In the genomic region with DNA sequence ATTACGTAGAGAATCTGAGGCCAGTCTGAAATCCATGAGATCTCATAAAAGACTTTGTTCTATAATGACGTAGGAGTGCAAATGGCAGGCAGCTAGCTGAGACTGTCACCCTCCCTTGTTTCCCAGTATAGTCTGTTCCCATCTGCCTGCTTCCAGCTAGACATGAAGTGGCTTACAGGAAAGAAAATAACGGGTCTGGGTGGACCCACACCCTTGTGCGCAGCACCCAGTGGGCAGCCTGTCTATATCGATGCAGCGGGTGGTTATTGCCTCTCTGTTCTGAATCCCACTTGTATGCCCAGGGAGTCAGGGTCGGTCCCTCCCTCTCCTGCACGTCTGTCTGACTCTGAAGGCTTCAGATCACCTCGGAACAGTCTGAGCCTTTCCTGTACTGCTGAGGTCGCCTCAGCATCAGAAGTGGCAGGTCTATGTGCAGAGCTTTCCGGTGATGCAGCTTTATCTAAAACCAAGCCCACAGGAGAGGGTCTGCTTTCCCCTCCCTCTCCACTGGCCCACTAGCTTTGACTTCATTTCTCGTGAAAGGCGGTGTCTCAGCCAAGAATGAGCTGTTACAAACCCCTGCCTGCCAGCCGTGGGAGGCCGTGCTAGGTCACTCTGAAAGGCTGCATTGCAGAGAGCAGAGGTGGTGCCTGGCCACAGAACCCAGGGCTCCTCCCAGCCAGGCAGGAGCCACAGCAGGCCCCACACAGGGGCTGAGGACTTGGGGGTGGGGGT, we compare ENCODE assay signal across 9 mouse cellular contexts. TPM values are rescaled to one million over a fixed set of nuclear protein-coding genes. Genes with fewer than 3 reads are reported as not detected.
DNase-seq lines count a peak whose midpoint lies in the region; ATAC-seq and TF ChIP-seq lines count a peak whose summit lies in the region.
"Had no signal": no experiment of that assay in that cellular context is flagged by ENCODE, and none has a peak within 500 bp of the region (broad histone marks: within the 10 kb centered on the region; RNA-seq: fewer than 3 reads in every experiment).

No protein-coding gene starts in this region.

- no peaks in the 10 kb centered on the region for H3K9me3 ChIP-seq in hindbrain, embryonic 14.5 days (ENCODE audit: control insufficient read depth, low read length)
- H3K9me3 ChIP-seq: liver, embryonic 15.5 days had no signal

- peak overlapping the region; percentile 92 for H3K27ac ChIP-seq in left cerebral cortex, adult 2 months
- H3K27ac ChIP-seq in hindbrain, embryonic 14.5 days: peak overlapping the region; percentile 32; the same call in 1 of the 2 replicates
- peak overlapping the region; percentile 37; the same call in 1 of the 2 replicates for H3K27ac ChIP-seq in olfactory bulb, adult 2 months (ENCODE audit: insufficient read depth, low read depth, low read length)

- H3K4me2 ChIP-seq in hindbrain, embryonic 14.5 days (replicated peaks): no peak overlapping the region
- H3K4me2 ChIP-seq: liver, embryonic 15.5 days had no signal

- peaks cover 99% of the 10 kb centered on the region for H3K36me3 ChIP-seq in hindbrain, embryonic 14.5 days (replicated peaks; ENCODE audit: control insufficient read depth, insufficient read depth)

- no peak for TF ChIP-seq CTCF in left cerebral cortex, adult 2 months (IDR thresholded peaks at IDR 0.05)
- TF ChIP-seq CTCF in olfactory bulb, adult 2 months (IDR thresholded peaks at IDR 0.05; ENCODE audit: insufficient read depth, low read depth, low read length): no peak

- no peak for TF ChIP-seq POLR2A in olfactory bulb, adult 2 months (IDR thresholded peaks at IDR 0.05; ENCODE audit: insufficient read depth, low read depth, low read length)

- no peaks in the 10 kb centered on the region; the same call in 1 of the 2 replicates for H3K4me1 ChIP-seq in hindbrain, embryonic 14.5 days (replicated peaks; ENCODE audit: control insufficient read depth, insufficient read depth, low read length)
- peaks cover 17% of the 10 kb centered on the region for H3K4me1 ChIP-seq in olfactory bulb, adult 2 months (ENCODE audit: control insufficient read depth, insufficient read depth, low read length)

- H3K4me3 ChIP-seq in left cerebral cortex, adult 2 months: peak overlapping the region; percentile 7; the same call in 1 of the 2 replicates
- no peak overlapping the region for H3K4me3 ChIP-seq in hindbrain, embryonic 14.5 days (replicated peaks; ENCODE audit: low read length)
- H3K4me3 ChIP-seq in olfactory bulb, adult 2 months (ENCODE audit: insufficient read depth, low read depth, low read length): no peak overlapping the region
- H3K4me3 ChIP-seq: liver, embryonic 15.5 days had no signal

- no peak overlapping the region for H3K9ac ChIP-seq in hindbrain, embryonic 14.5 days
- H3K9ac ChIP-seq: liver, embryonic 15.5 days had no signal

- no peak for ATAC-seq in hindbrain, embryonic 14.5 days (ENCODE audit: low FRiP score)
- no peak for ATAC-seq in activated CD4-positive, CD25-positive, alpha-beta regulatory T cell, adult 4 months

- peak; percentile 59 for DNase-seq in cerebellum, adult 9-11 months
- DNase-seq in cerebellum, adult 9-10 months: no peak
- peak in 1 of 2 experiments; percentile 40 for DNase-seq in left cerebral cortex, adult 2 months (ENCODE audit: extremely low spot score in 1 of 2, low spot score in 2 of 2)
- no peak for DNase-seq in left cerebral cortex, postnatal 10 days (ENCODE audit: extremely low spot score in 1 of 2, low spot score in 2 of 2)
- no peak for DNase-seq in hindbrain, embryonic 14.5 days (ENCODE audit: low spot score)
- DNase-seq in ovary, postnatal 10 days (ENCODE audit: low spot score): no peak

- intact Hi-C loops in left cerebral cortex, adult 2 months (cut with DNase I): no loop called here
- intact Hi-C loops in left cerebral cortex, postnatal 10 days (cut with DNase I): no loop called here

- no peaks in the 10 kb centered on the region for H3K27me3 ChIP-seq in hindbrain, embryonic 14.5 days (ENCODE audit: control insufficient read depth, insufficient read depth, low read length)
- H3K27me3 ChIP-seq: liver, embryonic 15.5 days had no signal

- 83% methylated on average over 15 of the region's 15 CpGs for WGBS in hindbrain, embryonic 14.5 days
- 44% methylated on average over 15 of the region's 15 CpGs for WGBS in olfactory bulb, adult 2 months

RNA-seq across cellular contexts. Expression of gene Kmt5a, which starts 12.9 kb away (rescaled TPM):
- total RNA-seq in left cerebral cortex, adult 2 months (2021): 10 to 100 TPM; 60.9 to 74.6 TPM
- total RNA-seq in left cerebral cortex, postnatal 10 days (2021): 10 to 100 TPM; 36.2 to 42.3 TPM
- 23.1 and 23.2 TPM in 2 replicates for polyA plus RNA-seq in hindbrain, embryonic 14.5 days (2014; fragmentation: Nextera tagmentation; extraction: Ambion mirVana)
- 371 TPM in 1 of 2 replicates, not detected in the other for polyA plus RNA-seq in olfactory bulb, adult 2 months (2012; ENCODE audit: insufficient read depth, insufficient read length, low replicate concordance, missing spikeins)
- polyA plus RNA-seq in activated CD4-positive, CD25-positive, alpha-beta regulatory T cell, adult 4 months (2017; shearing (Covaris generic)): 10 to 100 TPM; 23.4 to 26.8 TPM

RNA-seq across cellular contexts. Expression of gene Rilpl2, which starts 25.5 kb away (rescaled TPM):
- total RNA-seq in left cerebral cortex, adult 2 months (2021): 10 to 100 TPM; 17.9 to 21.0 TPM
- 10 to 100 TPM; 21.4 to 23.2 TPM for total RNA-seq in left cerebral cortex, postnatal 10 days (2021)
- polyA plus RNA-seq in hindbrain, embryonic 14.5 days (2014; fragmentation: Nextera tagmentation; extraction: Ambion mirVana): 28.5 and 29.7 TPM in 2 replicates
- polyA plus RNA-seq in olfactory bulb, adult 2 months (2012; ENCODE audit: insufficient read depth, insufficient read length, low replicate concordance, missing spikeins): not detected in 2 replicates
- polyA plus RNA-seq in activated CD4-positive, CD25-positive, alpha-beta regulatory T cell, adult 4 months (2017; shearing (Covaris generic)): 10 to 100 TPM; 69.3 to 73.3 TPM

RNA-seq across cellular contexts. Expression of gene Sbno1, which starts 26.9 kb away (rescaled TPM):
- 100 to 1,000 TPM; 180 to 185 TPM for total RNA-seq in left cerebral cortex, adult 2 months (2021)
- total RNA-seq in left cerebral cortex, postnatal 10 days (2021): 100 to 1,000 TPM; 128 to 143 TPM
- 87.6 and 89.3 TPM in 2 replicates for polyA plus RNA-seq in hindbrain, embryonic 14.5 days (2014; fragmentation: Nextera tagmentation; extraction: Ambion mirVana)
- 263 and 488 TPM in 2 replicates for polyA plus RNA-seq in olfactory bulb, adult 2 months (2012; ENCODE audit: insufficient read depth, insufficient read length, low replicate concordance, missing spikeins)
- 100 to 1,000 TPM; 135 to 152 TPM for polyA plus RNA-seq in activated CD4-positive, CD25-positive, alpha-beta regulatory T cell, adult 4 months (2017; shearing (Covaris generic))

RNA-seq across cellular contexts. Expression of gene Snrnp35, which starts 30.3 kb away (rescaled TPM):
- total RNA-seq in left cerebral cortex, adult 2 months (2021): 10 to 100 TPM; 19.9 to 20.8 TPM
- total RNA-seq in left cerebral cortex, postnatal 10 days (2021): 10 to 100 TPM; 21.1 TPM
- 8.5 and 9.0 TPM in 2 replicates for polyA plus RNA-seq in hindbrain, embryonic 14.5 days (2014; fragmentation: Nextera tagmentation; extraction: Ambion mirVana)
- not detected in 2 replicates for polyA plus RNA-seq in olfactory bulb, adult 2 months (2012; ENCODE audit: insufficient read depth, insufficient read length, low replicate concordance, missing spikeins)
- polyA plus RNA-seq in activated CD4-positive, CD25-positive, alpha-beta regulatory T cell, adult 4 months (2017; shearing (Covaris generic)): 10 to 100 TPM in 1 of 2 experiments, 1 to 10 TPM in 1; 5.0 to 12.3 TPM

Comparison
In these comparisons a context has a peak if more than half of its experiments do, and no peak if none do; other contexts are left out.
1. H3K27ac ChIP-seq: peak in every context shown above with its lines; median percentile 92 in left cerebral cortex, adult 2 months; 37 in olfactory bulb, adult 2 months; 32 in hindbrain, embryonic 14.5 days.
2. RNA of gene Rilpl2, which starts 25.5 kb away (polyA plus RNA-seq): 69.3 to 73.3 TPM in activated CD4-positive, CD25-positive, alpha-beta regulatory T cell, adult 4 months and 28.5 to 29.7 TPM in hindbrain, embryonic 14.5 days; not detected in olfactory bulb, adult 2 months; every median in the first group is over 10 times any median in the second.